Mouse (Mus musculus) macrophage (primary cell): ENCODE results near the gene Padi6. TPM values are rescaled to one million over a fixed set of nuclear protein-coding genes. Genes with fewer than 3 reads are reported as not detected.

ENCODE experiments used
- polyA plus RNA-seq: library from polyadenylated mRNA; stranded (reverse); fragments of 250-400 nt; gene quantifications from 3 replicates; pipeline ENCODE4 v1.2.4, GENCODE M21; 2018; ENCODE audit warnings: inconsistent platforms

The Padi6 gene
- polyA plus RNA-seq, 1 experiment from 2014 or later = not detected

Other genes starting within 250 kb of the Padi6 start
- 11.9 to 27.5 TPM (median 26.0 TPM) in 3 replicates for gene Arhgef10l, start 76.6 kb downstream of the Padi6 start, polyA plus RNA-seq
- 30.1 to 67.9 TPM (median 53.6 TPM) in 3 replicates for gene Rcc2, start 42.1 kb downstream of the Padi6 start, polyA plus RNA-seq
- 3.2 to 9.2 TPM (median 6.7 TPM) in 3 replicates for gene Padi4, start 31.6 kb upstream of the Padi6 start, polyA plus RNA-seq
- gene Padi3, start 68.0 kb upstream of the Padi6 start, polyA plus RNA-seq = 0.11 to 0.18 TPM (median 0.17 TPM) in 3 replicates
- not detected in 3 replicates for gene Padi1, start 103.1 kb upstream of the Padi6 start, polyA plus RNA-seq
- gene Padi2, start 163.7 kb upstream of the Padi6 start, polyA plus RNA-seq = 5.2 to 6.9 TPM (median 5.6 TPM) in 3 replicates
- 115 to 183 TPM (median 157 TPM) in 3 replicates for gene Sdhb, start 218.6 kb upstream of the Padi6 start, polyA plus RNA-seq
- gene Atp13a2, start 244.2 kb upstream of the Padi6 start, polyA plus RNA-seq = 156 to 334 TPM (median 219 TPM) in 3 replicates